Mouse (Mus musculus): ENCODE results near the gene Hoxa7.

GRCm38 (mm10) chr6:52259081-52259790 lies 37.6 kb upstream of the Hoxa7 start:
- TF ChIP-seq HCFC1 (IDR thresholded peaks at IDR 0.05; ENCODE audit: borderline replicate concordance, insufficient read depth, low read length) (no peak), ZNF384 (IDR thresholded peaks at IDR 0.05; ENCODE audit: low read depth, low read length) (no peak)

Data from ES-E14 (cell line).